Mouse (Mus musculus): ENCODE results near the gene Gm27029.
A peak's percentile ranks its signal among the peaks of the same experiment; 100 is the strongest.
"Not testable (repeated sequence)": the region's sequence is repeated elsewhere in the genome, so short reads cannot be mapped to it uniquely, and the experiment has no call there.

The Gm27029 gene

DNA sequence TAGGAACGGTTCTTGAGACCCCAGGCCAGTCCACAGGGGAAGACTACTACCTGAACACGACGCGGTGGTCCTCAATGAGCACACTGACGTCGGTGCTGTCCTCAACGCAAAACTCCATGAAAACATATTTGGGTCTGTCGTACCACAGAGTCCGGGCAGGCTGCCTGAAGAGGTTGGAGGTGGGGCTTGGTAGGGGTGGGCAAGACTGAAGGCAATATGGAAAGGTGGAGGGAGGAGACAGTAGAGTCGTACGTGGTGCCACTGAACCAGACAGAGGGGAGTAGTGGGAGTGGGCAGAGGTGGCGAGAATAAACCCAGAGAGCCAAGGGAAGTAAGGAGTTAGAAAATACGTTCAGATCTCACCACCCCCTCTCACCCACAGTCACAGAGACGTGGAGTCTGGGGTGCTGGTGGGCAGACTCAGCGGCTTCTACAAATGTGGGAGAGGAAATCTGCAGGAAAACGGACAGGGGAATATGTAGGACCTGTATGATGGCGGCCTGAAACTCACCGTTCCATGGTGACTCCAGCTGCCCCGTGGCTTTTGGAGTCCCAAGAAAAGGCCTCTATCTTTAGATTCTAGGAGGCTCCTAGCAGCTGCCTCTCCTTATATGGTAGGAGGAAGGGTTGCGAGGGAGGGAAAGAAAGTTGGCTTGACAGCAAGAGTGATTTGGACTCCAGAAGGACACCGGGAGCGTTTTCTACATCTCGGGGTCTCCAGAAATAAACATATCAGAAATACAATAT is at the start of gene Gm27029:
Gene Gm27029 (minus strand): TSS at position 692 of the 747 bp plus-strand sequence.
- DNase-seq (ENCODE audit: low read depth, low spot score): no peak

DNA sequence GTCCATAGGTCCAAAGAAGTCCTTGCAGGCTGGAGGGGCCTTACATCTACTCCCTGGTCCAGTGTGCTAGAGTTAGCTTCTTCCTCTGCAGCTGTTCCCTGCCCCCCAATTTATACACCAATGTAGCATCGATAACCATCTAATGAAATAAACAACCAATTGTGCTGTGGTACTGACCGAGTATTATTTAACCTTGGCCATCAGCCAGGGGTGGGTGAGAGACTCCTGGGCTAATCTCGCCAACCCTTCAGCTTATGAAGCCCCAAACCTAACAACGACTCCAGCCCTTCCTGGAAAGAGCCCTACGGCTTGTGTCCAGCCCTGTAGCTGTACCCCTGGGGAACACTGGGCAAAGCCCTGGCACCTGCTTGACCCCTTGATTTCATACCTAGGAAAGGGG is 49.7 kb upstream of the Gm27029 start:
- no peak for DNase-seq (ENCODE audit: low read depth, low spot score)

DNA sequence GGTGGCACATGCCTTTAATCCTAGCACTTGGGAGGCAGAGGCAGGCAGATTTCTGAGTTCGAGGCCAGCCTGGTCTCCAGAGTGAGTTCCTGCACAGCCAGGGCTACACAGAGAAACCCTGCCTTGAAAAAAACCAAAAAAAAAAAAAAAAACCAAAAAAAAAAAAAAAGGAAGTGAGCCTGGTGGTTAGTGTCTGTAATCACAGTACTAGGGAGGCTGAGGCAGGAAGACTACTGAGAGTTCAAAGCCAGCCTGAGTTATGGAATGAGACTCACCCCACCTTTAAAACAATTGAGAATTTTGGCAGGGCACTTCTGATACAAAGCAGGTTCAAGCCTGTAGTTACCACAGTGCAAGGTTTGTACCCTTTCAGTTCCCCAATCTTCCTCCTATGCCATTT is 49.1 kb upstream of the Gm27029 start:
- DNase-seq (ENCODE audit: low read depth, low spot score): not testable (repeated sequence)

GRCm38 (mm10) chr11:101472336-101472735 is 47.7 kb upstream of the Gm27029 start:
- no peak for DNase-seq (ENCODE audit: low read depth, low spot score)

- DNase-seq (ENCODE audit: low read depth, low spot score): no peak
Measured at GRCm38 (mm10) chr11:101471926-101472325, 47.3 kb upstream of the Gm27029 start.

GRCm38 (mm10) chr11:101470206-101470605 is 45.6 kb upstream of the Gm27029 start:
- no peak for DNase-seq (ENCODE audit: low read depth, low spot score)

DNA sequence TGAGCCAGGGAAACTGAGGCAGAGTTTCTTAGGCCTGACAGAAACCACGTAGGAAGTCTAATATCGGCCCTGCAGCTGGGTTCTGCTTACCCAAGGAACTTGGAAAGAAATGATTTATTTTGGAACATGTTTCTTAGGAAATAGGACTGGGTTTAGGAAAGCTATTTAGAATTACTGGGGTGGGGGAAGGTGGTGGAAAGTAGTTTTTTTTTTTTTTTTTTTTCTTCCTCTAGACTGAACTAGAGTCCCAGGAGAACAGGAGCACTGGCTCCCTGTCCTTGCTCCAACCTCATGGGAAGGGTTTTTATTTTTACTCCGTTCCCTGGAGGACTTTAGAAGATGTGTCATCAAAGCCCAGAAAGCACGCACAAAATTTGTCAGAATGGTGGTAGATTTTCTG is 44.6 kb upstream of the Gm27029 start:
- DNase-seq (ENCODE audit: low read depth, low spot score): no peak

DNA sequence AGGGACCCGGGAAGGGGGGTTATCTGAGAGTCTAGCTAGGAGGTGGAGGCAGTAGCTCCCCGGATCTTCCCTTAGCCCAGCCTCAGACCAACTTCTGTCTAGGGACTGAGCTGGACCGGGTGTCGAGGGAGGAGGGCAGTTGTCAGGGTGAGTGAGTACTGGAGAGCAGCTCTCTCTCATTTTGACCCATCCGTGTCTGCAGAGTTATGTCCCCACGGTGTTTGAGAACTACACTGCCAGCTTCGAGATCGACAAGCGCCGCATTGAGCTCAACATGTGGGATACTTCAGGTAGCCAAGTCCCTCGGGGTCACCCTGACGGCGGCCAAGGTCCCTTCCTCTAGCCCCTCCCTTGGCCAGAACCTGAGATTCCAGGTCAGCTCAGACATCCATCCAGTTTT is 44.1 kb upstream of the Gm27029 start:
- no peak for DNase-seq (ENCODE audit: low read depth, low spot score)

- no peak for DNase-seq (ENCODE audit: low read depth, low spot score)
Measured at GRCm38 (mm10) chr11:101468263-101468688, 43.7 kb upstream of the Gm27029 start.

DNA sequence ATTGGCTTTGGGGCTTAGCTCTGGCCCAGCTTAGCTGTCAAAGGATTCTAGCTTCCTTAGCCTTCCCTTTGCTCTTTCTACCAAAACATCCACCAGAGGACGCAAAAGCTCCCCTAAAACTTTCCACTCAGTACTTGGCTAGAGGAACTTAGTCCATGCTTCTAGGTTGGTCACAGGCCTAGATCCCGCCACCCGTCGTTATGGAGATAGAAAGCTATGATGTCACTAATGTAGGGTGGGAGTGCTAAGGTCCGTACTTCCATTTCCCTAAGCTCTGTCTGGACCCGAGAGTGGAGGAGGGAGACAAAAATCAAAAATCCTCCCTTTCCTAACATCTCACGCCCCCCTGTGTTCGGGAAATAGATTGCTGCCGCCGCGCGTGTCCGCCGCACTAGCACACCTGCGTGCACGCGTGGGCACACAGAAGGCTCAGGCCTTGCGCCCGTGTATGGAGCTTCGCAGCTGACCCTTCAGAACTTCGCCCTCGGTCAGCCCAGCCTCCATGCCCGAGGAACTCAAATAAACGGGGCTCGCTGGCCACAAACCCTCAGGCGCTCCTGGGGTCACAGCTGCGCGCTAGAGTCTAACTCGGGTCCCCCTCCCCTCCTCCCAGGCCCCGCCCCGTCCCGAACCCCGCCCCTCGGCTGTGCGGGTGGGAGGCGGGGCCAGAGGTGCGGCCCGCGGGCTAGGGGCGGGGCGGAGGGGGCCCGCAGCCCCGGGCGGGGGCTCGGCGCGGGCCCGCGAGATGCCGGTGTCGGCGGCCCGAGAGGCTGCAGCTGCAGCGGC is 43.1 kb upstream of the Gm27029 start:
- DNase-seq (ENCODE audit: low read depth, low spot score): peak; percentile 64

DNA sequence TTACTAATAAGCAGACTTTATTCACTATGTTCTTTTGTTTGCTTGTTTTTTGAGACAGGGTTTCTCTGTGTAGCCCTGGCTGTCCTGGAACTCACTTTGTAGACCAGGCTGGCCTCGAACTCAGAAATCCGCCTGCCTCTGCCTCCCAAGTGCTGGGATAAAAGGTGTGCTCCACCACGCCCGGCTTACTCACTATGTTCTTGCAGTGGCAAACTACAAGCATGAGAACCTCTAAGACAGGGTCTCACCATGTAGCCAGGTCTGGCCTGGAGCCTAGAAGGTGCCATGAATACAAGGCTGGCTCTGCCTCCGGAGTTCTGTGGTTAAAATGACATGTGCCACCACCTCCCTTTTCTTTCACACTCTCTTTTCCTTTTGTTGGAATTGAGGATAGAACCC is 42.0 kb upstream of the Gm27029 start:
- DNase-seq (ENCODE audit: low read depth, low spot score): not testable (repeated sequence)

GRCm38 (mm10) chr11:101465869-101466551 is 41.4 kb upstream of the Gm27029 start, which contains the start of gene Vat1:
TSS of gene Vat1 (minus strand) at chr11:101466230.
- DNase-seq (ENCODE audit: low read depth, low spot score): no peak

GRCm38 (mm10) chr11:101465101-101465868 is 40.7 kb upstream of the Gm27029 start:
- DNase-seq (ENCODE audit: low read depth, low spot score): peak; percentile 52

DNA sequence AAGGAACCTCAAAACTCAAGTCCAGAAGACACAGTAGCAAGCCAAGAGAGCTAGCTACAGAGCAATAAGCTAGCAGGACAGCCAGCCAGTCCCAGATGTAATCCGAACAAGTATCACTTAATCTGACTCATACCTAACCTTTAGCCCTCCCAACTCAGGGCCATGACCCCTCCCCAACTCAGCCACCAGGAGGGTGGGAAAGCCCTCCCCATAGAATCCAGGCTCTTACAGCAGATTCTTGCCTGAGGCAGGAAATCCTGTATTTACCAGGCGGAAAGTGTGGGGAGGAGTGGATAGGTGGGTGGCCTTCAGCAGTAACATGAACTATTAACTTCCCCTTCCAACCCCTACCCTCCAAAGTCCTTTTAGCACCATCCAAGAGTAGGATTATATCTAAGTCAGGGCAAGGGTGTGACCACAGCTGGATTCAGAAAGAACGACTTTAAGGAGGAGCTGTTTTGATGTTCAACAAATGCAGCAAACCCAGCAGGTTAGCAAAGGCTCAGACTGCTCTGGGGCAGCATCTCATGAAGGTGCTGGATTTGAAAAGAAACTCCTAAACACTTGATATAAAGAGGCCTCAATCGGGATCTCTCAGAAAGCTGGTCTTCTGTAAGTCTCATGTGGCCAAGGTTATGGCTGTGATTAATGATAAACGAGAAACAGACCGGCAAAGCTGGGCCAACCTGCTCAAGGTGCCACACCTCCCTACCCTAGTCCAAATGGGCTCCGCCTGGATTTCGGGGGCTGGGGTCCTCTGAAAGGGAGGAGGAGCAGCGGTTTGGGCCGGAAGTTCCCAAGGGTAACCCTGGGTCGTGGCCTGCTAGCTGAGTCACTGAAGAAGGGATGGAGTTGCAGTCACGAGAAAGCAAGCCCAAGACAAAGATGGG is 39.9 kb upstream of the Gm27029 start, which contains the start of gene Rnd2:
Gene Rnd2 (plus strand): TSS at position 789 of the 890 bp plus-strand sequence.
- no peak for DNase-seq (ENCODE audit: low read depth, low spot score)

GRCm38 (mm10) chr11:101462583-101463440 is 38.2 kb upstream of the Gm27029 start:
- DNase-seq (ENCODE audit: low read depth, low spot score): no peak

GRCm38 (mm10) chr11:101462141-101462540 is 37.5 kb upstream of the Gm27029 start:
- DNase-seq (ENCODE audit: low read depth, low spot score): no peak

GRCm38 (mm10) chr11:101460321-101460720 is 35.7 kb upstream of the Gm27029 start:
- DNase-seq (ENCODE audit: low read depth, low spot score): no peak

DNA sequence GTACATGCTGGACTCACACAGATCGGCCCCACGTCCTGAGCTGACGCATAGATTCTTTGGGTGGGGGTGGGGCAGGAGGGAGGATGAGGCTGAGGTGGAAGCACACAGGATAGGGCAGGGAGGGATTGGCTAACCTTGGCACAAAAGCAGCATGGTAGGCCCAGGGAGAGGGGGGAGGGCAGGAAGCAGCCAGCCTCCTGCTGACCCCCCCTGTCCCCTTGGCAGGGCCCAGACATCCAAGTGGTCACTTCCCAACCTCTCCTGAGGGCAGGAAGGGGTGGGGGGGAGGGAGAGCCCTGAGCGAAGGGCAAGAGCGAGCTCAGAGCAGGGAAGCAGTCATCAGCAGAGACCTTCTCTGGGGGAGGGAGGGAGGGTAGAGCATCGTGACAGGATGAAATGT is 35.1 kb upstream of the Gm27029 start:
- no peak for DNase-seq (ENCODE audit: low read depth, low spot score)

- DNase-seq (ENCODE audit: low read depth, low spot score): no peak
Measured at GRCm38 (mm10) chr11:101458217-101458616, 33.6 kb upstream of the Gm27029 start.

All from forelimb bud, embryonic 11.5 days (tissue).